Mouse (Mus musculus) spleen, postnatal 14 days (tissue): ENCODE measurements at regions not wholly inside any gene's neighbourhood (a gene's known extent, or its start where the extent isn't known, plus 50 kb on each side); places are given as distances from the start of the nearest gene placed in this dataset.
"Not testable (repeated sequence)": the region's sequence is repeated elsewhere in the genome, so short reads cannot be mapped to it uniquely, and the experiment has no call there.

Experiments used
- DNase-seq, 2 experiments: peaks; one replicate each; pipeline ENCODE4 v3.0.0; 2021 to 2022; ENCODE audit warnings: low spot score in 2 of 2

- DNase-seq = no peak
Observed at GRCm38 (mm10) chr7:137648621-137649020, 211.2 kb downstream of the Glrx3 start.

DNA sequence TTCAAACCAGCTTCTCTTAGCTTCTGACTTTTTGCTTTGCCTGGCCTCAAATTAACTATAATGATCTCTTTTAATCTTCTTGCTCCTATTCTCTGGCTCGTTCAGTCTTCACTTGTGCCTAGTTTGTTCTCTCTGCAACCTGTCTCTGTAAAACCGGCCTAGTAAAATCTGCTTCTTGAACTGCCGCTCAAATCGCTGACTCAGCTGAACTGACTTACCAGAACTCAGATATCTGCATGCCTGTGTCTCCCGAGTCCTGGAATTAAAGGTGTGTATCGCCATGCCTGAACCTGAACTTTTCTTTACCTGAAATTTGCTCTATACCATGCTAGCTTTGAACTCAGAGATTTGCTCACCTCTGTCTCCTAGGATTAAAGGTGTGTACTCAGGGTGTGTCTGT, 212.2 kb downstream of the Glrx3 start:
- no peak for DNase-seq

DNA sequence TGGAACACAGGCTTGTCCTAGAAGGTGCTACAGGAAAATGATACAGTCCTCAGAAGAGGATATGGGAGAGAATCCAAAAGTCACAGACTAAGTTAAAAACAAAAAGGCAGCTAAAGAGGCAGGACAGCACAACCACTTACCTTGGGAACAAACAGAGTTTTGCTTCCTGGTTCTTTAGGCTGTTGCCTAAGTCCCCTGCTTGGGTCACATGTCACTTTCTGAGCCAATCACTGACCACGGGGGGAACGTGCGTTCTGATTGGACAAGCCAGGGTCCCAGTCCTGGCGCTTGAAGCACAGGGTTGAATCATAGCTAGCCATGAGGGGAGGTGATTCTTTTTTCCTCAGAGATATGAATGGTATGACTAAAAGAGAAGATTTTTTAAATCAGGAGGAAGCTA, 216.4 kb downstream of the Glrx3 start:
- no peak for DNase-seq

- no peak for DNase-seq
Observed at GRCm38 (mm10) chr7:137667165-137667564, 229.8 kb downstream of the Glrx3 start.

DNA sequence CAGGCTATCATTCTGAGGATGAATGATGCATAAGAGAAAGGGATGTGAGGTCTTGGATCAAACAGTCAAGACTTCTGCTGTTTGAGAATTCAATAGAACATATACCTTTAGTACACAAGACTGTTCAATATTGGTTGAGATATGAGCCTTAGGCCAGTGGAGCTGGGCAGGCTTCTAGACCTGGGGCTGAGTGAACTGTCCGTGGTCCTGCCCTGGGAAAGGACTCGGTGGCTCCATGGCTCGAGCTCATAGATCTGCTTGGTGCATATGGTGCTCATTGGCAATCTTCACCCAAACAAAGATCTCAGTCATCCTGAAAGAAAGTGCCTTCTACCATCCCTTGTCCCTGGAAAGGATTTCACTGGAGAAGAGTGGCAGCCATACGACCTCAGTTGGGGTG, 233.7 kb downstream of the Glrx3 start:
- no peak for DNase-seq

GRCm38 (mm10) chr7:137674596-137674995, 237.2 kb downstream of the Glrx3 start:
- no peak for DNase-seq

DNA sequence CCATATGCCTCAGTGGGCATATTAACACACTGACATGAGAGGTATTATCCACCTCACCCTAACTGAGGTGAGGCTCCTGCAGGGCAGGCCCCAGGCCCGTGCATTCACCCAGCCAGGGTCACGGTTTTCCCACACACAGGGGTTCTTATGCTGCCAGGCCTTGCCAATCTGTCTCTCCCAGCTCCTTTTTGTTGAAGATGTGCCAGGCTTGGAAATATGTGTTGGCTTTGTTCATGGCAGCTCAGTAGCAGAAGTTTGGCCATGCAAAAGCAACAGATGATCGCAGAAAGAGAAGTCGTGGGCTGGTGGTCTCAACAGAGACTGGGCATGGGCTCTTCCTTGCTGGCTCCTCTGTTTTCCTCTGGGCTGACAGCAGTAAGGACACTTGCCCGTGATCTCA, 238.0 kb downstream of the Glrx3 start:
- no peak for DNase-seq

GRCm38 (mm10) chr7:137684826-137685225, 247.4 kb downstream of the Glrx3 start:
- no peak for DNase-seq

- DNase-seq = no peak
Observed at GRCm38 (mm10) chr7:137685320-137685719, 247.9 kb downstream of the Glrx3 start.

- no peak for DNase-seq
Observed at GRCm38 (mm10) chr7:137696831-137697230, 259.4 kb downstream of the Glrx3 start.

DNA sequence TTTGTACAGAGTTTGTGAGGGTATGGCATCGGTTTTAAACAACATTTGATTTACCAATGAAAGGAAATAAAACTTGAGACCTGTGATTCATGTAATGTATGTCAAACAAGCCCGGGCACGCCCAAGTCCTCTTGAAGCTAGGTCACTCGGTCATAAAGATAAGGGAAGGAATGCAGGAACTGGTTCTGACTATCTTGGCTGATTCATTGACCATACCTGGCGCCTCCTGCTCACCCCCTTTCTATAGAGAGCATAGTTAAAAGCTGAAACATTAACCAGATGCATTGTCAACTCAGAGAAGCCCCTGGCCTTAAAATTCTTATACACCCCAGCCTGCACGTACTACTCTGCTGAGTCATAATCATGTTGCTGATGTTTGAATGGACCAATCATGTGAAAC, 261.1 kb downstream of the Glrx3 start:
- not testable (repeated sequence) for DNase-seq

DNA sequence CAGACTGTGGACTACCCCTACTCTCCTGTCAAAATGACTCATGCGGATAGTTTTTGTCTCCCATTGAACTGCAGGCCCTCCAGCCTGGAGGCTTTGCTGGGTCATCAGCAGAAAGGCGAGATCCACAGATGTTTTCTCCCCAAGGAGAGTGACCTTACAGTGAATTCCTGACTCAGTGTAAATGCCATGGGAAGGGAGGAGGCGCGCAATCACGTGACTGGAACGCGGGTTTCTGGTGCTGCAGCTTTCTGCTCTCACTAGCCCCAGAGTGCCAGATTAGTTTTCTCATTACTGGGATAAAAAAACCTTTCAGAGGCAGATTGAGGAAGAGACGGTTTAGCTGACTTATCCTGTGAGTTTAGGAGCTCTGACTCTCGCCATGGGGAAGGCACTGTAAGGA, 275.4 kb downstream of the Glrx3 start:
- DNase-seq = no peak

DNA sequence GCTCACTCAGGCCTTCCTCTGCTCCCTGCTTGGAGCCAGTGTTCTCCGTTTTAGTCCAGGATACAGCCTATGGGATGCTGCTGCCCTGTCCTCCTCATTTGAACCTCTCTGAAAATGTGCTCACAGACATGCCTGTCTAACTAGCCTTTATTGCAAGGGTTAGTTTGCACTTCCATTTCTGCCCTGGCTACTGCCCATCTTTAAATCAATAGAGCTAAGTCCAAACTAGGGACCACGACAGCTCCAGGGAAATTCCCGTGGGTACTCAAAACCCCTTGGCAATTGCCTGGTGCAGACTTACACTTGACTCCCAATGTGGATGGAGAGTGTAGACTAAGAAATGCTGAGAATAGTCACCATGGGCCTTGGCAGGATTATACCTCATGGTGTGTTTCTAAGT, 276.4 kb downstream of the Glrx3 start:
- DNase-seq = no peak

- no peak for DNase-seq
Observed at GRCm38 (mm10) chr7:137714318-137714962, 277.0 kb downstream of the Glrx3 start.

DNA sequence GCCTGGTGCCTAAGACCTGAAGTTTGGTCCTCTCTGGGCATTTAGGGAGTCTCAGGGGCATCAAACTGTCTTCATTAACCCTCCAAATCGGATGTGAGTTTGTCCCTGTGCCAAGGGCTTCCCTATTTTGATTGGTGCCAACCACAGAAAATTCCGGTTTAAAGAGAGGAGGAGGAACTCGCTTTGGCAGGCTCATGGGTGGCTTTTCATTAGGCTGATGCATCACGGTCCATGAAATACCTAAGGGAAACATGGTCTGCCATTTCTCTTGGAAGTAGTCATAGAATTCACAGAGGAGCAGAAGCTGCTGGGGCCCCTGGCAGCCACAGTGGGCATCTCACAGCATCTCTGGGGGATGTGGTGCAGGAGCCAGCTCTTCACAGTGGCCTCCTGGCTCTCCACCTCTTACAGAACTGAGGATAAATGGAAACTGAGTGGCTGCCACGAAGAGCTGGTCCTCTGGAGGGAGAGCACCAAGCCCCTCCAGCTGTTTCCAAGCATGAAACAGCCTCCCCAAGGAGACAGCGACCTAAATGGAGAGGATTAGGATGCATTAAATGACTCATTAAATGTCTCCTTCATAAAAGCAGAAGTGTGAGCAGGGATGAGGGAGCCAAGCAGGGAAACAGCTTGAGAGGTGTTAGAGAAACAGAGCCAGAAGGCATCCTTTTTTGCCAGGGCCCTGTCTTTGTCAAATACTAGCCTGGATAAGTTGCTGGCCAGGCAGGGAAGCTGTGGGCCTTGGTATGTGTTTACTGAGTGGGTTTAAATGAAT, 277.9 kb downstream of the Glrx3 start:
- DNase-seq = no peak

- no peak for DNase-seq
Observed at GRCm38 (mm10) chr7:137723361-137724040, 286.1 kb downstream of the Glrx3 start.

DNA sequence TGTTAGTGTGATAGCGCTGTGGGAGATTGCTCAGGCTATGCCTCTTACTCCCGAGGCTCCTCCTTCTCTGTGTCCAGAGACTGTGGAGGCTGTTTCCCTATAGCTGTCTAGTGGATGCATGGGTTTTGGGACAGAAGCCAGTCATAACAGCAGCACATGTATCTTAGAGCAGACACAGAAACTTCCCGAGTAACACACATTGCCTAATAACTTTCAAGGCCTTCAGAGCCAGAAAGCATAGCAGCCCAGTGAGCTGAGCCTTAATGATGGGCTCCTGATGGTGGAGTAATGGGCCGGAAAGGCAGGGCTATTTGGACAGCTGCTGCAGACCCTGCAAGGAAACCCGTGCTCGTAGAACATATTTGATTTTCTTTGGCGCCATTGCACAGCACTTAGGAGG, 288.6 kb downstream of the Glrx3 start:
- DNase-seq = no peak

DNA sequence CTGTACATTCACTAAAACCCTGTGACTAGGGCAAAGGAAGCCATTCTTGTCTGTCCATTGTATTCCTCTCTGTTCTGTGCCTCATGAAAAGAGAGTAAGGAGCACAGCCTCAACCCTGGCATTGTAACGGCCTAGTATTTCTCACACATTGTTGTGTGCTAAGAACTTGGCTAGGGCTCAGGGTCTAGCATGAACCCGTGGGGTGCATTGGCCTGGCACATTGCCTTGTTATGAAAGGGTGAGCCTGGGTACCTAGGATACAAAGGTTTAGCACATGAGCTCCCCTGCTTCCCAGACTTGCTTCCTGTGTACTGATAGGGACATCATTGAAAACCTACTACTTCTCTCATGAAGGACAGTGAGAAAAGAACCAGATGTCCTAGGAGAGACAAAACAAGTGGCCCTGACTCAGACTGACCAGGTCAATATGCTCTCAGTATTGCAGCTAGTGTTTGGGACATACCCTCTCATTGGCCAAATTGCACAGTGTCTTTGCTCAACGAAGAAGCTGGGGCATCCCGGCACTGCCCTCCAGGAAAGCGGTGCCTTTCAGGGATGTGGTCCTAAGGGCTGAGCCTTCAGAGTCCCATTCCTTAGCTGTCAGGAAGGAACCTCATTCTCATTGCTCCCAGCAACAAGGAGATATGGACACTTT, 298.6 kb downstream of the Glrx3 start:
- DNase-seq = no peak

GRCm38 (mm10) chr7:137741702-137742101, 304.3 kb downstream of the Glrx3 start:
- no peak for DNase-seq

DNA sequence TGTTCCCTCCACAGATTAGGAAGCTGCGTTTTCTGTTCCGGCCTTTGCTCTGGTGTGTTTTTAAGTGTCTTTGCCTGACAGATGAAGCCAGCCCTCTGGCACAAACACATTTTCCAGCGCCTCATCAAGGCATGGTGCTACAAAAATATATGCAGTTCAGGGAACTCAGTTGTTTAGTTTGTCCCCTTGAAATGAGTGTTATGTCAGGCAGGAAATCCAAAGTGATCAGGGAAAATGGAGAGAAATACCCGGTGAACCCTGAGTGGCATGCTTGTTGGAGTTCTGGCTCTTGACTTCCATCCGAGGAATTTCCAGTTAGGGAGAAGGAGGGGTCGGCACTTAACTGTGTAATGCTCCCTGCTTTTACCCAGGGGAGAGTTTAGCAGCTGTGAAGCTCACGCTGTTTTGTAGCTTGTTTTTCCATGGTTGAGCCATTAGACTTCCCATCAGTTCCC, 304.9 kb downstream of the Glrx3 start:
- DNase-seq = no peak

DNA sequence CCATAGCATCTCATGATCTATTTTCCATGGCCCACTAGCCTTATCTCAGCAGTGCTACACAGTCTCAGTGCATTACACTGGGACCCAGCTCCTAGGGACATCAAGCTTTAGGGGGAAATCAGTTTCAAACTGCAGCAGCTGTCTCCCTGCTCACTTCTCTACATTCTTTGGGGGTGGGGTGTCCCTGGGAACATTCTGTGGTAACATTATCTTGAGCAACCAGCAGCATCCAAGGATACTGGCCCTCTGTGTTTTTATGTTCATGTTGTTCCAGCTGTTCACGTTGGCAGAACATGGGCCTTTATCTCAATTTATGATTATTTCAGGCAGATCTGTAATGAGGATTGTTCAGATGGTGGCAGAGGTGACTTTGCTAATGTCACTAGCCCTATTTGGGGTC, 308.2 kb downstream of the Glrx3 start:
- no peak for DNase-seq

DNA sequence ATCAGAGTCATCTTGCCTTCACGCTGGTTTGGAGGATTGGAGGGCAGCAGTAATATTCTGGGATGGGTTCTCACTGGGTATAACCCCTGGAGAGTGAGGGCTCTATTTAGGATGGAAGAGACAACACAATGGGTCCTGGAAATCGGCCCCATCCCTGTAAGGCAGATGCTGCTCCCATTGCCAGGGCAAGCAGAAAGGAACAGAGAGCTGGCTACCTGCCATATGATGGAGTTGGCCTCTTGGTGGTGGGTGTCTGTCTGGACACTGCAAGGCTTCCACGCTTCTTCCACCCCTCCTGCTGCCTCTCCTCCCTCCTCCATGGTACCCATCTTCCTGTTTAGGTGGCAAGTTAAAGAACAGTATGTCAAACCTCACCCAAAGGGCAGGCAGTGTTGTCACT, 308.6 kb downstream of the Glrx3 start:
- DNase-seq = no peak
